Mouse (Mus musculus) ES-Bruce4 (cell line): Measurements from ENCODE around the gene Slc6a15.

ENCODE experiments used
- CTCF ChIP-seq: IDR thresholded peaks from one replicate; pipeline ENCODE4 v1.8.1; 2011; ENCODE audit warnings: low read depth, low read length
- POLR2A ChIP-seq: IDR thresholded peaks from one replicate; pipeline ENCODE4 v1.8.1; 2011; ENCODE audit warnings: low read length; ENCODE audit not compliant: insufficient read depth

DNA sequence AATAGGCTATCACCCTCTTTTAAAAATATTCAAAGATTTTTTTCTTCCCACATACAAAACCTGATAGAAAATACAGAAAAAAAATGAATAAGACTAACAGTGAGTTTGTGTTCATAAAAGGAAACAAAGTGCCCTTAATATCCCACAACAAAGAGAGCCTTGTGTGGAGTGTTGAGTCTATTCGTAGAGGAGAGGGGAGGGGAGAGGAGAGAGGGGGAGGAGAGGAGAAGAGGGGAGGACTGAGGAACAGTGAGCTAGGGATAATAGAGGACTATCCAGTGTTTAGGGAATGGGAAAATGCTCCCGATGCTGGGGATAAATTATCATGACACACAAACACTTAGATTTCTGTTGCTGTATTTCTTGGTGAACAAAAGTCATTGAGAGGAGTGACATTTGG is 80.8 kb downstream of the Slc6a15 start:
- TF ChIP-seq CTCF: no peak
- TF ChIP-seq POLR2A: no peak
